Mouse (Mus musculus) kidney, embryonic 15.5 days (tissue): ENCODE measurements around the gene Nanos2. TPM values are rescaled to one million over a fixed set of nuclear protein-coding genes. Genes with fewer than 3 reads are reported as not detected.

Source experiments
- ATAC-seq: fragments of 200-750 bp; cut with Nextera tagmentation; replicated peaks from 2 replicates; pipeline ENCODE4 v1.8.0; 2017; ENCODE audit warnings: moderate TSS enrichment; ENCODE audit not compliant: low FRiP score
- H3K27ac ChIP-seq: fragments of 300-500 bp; sonication (generic); 2 replicates; pipeline ENCODE4 v1.5.1; 2015; ENCODE audit warnings: mild to moderate bottlenecking, inconsistent platforms
- H3K27me3 ChIP-seq: fragments of 300-500 bp; sonication (generic); 2 replicates; pipeline ENCODE4 v1.6.1; 2015; ENCODE audit warnings: inconsistent platforms
- H3K36me3 ChIP-seq: fragments of 300-500 bp; sonication (generic); 2 replicates; pipeline ENCODE4 v1.6.1; 2015; ENCODE audit warnings: inconsistent platforms
- H3K4me1 ChIP-seq: fragments of 300-500 bp; sonication (generic); 2 replicates; pipeline ENCODE4 v1.6.1; 2015; ENCODE audit warnings: inconsistent platforms
- H3K4me2 ChIP-seq: fragments of 300-500 bp; sonication (generic); 2 replicates; pipeline ENCODE4 v1.6.1; 2015; ENCODE audit warnings: moderate library complexity, mild to moderate bottlenecking, inconsistent platforms
- H3K4me3 ChIP-seq: fragments of 300-500 bp; sonication (generic); replicated peaks from 2 replicates; pipeline ENCODE4 v1.5.1; 2015; ENCODE audit warnings: mild to moderate bottlenecking, inconsistent platforms
- H3K9ac ChIP-seq: fragments of 300-500 bp; sonication (generic); 2 replicates; pipeline ENCODE4 v1.6.1; 2015; ENCODE audit warnings: mild to moderate bottlenecking, inconsistent platforms
- H3K9me3 ChIP-seq: fragments of 300-500 bp; sonication (generic); replicated peaks from 2 replicates; pipeline ENCODE4 v1.6.1; 2016; ENCODE audit warnings: inconsistent platforms
- WGBS: fragments of 180-500 bp; shearing (Covaris S2); methylation state at CpG from one replicate; pipeline ENCODE4 v1.1.7; 2015; ENCODE audit warnings: mixed read lengths; 5-methylcytosine and 5-hydroxymethylcytosine counted together
- polyA plus RNA-seq: library from polyadenylated mRNA; unstranded; fragments of >200 nt; fragmentation: Nextera tagmentation; extraction: Ambion mirVana; gene quantifications from 2 replicates; pipeline ENCODE4 v1.2.1, GENCODE M21; 2015

Nanos2 gene
- polyA plus RNA-seq, result not detected in 2 replicates

DNA sequence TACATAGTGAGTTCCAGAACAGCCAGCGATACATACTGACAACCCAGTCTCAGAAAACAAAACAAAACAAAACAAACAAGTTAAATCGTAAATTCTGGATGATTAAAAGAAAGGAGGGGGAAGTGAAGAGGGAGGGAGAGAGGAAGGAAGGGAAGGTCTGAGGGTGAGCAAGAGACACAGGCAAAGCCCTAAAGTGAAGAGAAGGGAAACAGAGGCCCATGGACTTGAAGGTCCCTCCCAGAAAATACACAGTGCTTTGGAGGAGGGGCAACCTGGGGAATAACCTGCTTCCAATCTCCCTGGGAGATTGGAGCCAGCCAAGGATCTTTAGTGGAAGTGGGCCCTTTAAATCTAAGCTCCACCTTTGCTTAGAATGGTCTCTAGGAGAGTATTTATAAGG, at the start of gene Nanos2:
TSS of gene Nanos2 (plus strand) at position 301 of the 400 bp plus-strand sequence.
- peaks cover 18% of the 10 kb centered on the region for H3K4me1 ChIP-seq
- no peak within 1 kb of the TSS for H3K27ac ChIP-seq
- no peak for ATAC-seq
- 42% methylated on average over 2 of the region's 2 CpGs for WGBS
- peaks cover 10% of the 10 kb centered on the region for H3K27me3 ChIP-seq
- no peaks in the 10 kb centered on the region for H3K9me3 ChIP-seq
- H3K4me2 ChIP-seq, result no peak within 1 kb of the TSS
- no peak within 1 kb of the TSS for H3K4me3 ChIP-seq
- H3K9ac ChIP-seq, result no peak within 1 kb of the TSS
- H3K36me3 ChIP-seq, result no peaks in the 10 kb centered on the region

DNA sequence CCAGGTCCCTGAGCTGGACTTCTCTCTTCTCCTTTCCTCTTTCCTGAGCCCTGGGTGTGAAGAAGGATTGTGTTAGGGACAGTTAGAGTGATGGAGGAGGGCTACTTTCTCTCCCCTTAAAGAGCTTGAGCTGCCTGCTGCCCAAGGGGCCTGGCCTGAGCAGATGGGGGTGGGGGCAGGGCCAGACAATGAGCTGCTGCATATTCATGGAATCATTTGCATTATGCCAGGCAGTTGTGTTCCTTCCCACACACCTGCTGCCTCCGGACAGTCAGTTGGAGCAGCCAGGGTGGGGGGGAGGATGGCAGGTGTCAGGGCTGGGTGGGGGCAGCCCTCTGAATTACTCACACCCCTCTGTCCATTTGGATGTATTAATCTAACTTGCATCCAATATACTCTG, 44.8 kb upstream of the Nanos2 start:
- Histone ChIP-seq H3K27me3 (peaks cover 7% of the 10 kb centered on the region; the same call in 1 of the 2 replicates), H3K4me1 (no peaks in the 10 kb centered on the region), H3K9ac (no peak overlapping the region), H3K27ac (no peak overlapping the region), H3K4me3 (no peak overlapping the region), H3K36me3 (no peaks in the 10 kb centered on the region), H3K9me3 (no peaks in the 10 kb centered on the region), H3K4me2 (no peak overlapping the region)
- ATAC-seq, result no peak
- WGBS, result 10% methylated on average over 1 of the region's 1 CpGs

DNA sequence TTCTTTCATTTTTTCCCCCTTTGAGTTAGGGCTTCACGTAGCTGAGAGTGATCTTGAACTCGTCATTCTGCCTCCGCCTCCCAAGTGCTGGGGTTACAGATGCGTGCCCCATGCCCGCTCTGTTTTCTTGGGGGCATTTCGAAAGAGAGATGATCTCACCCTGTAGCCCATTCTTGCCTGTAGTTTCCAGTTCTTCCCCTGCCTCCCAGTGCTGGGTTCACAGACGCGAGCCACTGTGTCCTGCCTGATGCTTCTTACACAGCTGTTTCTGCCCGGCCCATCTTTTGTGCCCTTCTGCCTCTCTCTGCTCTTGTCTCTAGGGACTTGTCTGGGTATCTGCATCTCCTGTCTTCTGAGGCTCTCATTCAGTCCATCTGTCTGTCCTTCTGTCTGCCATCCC, 44.4 kb upstream of the Nanos2 start:
- Histone ChIP-seq H3K27me3 (peaks cover 7% of the 10 kb centered on the region; the same call in 1 of the 2 replicates), H3K27ac (no peak overlapping the region), H3K4me2 (no peak overlapping the region), H3K9ac (no peak overlapping the region), H3K9me3 (no peaks in the 10 kb centered on the region), H3K4me3 (no peak overlapping the region), H3K4me1 (no peaks in the 10 kb centered on the region), H3K36me3 (no peaks in the 10 kb centered on the region)
- 56% methylated on average over 9 of the region's 9 CpGs for WGBS
- no peak for ATAC-seq

DNA sequence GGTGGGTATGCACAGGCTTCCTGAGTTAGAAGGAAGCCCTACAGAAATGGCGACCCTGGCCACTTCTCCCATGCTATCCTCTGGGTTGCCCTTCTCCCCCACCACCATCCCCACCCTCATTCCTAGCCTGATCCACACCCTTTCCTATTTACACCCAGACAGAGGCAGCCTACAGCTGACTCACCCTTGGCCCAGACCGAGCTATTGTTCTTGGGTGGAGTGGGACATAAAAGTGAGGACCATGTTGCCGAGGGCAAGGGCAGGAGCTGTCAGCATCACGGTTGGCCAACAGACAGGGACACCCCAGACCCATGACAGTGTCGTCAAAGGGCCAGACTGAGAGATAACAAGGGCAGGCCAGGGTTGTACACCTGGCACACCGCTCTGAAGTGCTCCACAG, 39.0 kb upstream of the Nanos2 start:
- H3K4me3 ChIP-seq, result no peak overlapping the region
- ATAC-seq, result no peak
- no peak overlapping the region for H3K4me2 ChIP-seq
- no peaks in the 10 kb centered on the region for H3K36me3 ChIP-seq
- H3K9me3 ChIP-seq, result no peaks in the 10 kb centered on the region
- H3K4me1 ChIP-seq, result no peaks in the 10 kb centered on the region; the same call in 1 of the 2 replicates
- H3K27ac ChIP-seq, result no peak overlapping the region
- H3K9ac ChIP-seq, result no peak overlapping the region
- H3K27me3 ChIP-seq, result peaks cover 15% of the 10 kb centered on the region
- 64% methylated on average over 6 of the region's 6 CpGs for WGBS

DNA sequence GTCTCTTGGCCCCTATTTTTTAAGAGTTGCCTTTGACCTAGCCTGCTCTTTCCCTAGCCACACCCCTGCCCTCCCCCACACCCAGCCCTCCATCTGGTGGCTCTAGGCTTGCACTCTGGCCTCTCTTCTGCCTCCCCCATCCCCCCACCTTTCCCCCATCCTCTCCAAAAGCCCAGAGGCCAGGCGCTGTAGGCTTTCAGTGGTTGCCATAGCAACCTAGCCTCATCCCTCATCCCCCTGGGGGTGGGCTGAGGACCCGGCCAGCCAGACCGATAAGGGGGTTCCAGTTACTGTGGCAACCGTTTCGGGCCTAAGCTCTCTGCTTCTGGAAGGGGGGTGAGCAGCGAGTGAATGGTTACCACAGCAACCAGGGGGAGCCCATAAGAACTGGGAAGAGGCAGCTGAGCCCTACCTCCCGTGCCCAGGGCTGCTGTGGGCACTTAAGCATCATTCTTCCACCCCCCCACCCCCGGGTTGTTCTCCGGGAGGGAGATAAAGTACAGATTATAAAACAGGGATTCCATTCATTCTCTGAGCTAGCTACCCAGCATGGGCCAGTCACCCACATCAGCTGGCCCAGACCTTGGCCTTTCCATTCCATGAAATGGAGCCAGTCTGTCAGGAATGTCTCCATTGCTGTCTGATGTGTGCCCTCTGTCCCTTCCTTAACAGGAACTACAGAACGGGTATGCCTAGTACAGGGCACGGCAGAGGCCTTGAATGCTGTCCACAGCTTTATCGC, 37.2 kb upstream of the Nanos2 start:
- 36% methylated on average over 12 of the region's 12 CpGs for WGBS
- no peaks in the 10 kb centered on the region; the same call in 1 of the 2 replicates for H3K4me1 ChIP-seq
- ATAC-seq, result no peak
- no peaks in the 10 kb centered on the region for H3K9me3 ChIP-seq
- H3K27me3 ChIP-seq, result peaks cover 21% of the 10 kb centered on the region
- no peak overlapping the region for H3K4me2 ChIP-seq
- no peak overlapping the region for H3K4me3 ChIP-seq
- no peaks in the 10 kb centered on the region for H3K36me3 ChIP-seq
- no peak overlapping the region for H3K9ac ChIP-seq
- H3K27ac ChIP-seq, result no peak overlapping the region

DNA sequence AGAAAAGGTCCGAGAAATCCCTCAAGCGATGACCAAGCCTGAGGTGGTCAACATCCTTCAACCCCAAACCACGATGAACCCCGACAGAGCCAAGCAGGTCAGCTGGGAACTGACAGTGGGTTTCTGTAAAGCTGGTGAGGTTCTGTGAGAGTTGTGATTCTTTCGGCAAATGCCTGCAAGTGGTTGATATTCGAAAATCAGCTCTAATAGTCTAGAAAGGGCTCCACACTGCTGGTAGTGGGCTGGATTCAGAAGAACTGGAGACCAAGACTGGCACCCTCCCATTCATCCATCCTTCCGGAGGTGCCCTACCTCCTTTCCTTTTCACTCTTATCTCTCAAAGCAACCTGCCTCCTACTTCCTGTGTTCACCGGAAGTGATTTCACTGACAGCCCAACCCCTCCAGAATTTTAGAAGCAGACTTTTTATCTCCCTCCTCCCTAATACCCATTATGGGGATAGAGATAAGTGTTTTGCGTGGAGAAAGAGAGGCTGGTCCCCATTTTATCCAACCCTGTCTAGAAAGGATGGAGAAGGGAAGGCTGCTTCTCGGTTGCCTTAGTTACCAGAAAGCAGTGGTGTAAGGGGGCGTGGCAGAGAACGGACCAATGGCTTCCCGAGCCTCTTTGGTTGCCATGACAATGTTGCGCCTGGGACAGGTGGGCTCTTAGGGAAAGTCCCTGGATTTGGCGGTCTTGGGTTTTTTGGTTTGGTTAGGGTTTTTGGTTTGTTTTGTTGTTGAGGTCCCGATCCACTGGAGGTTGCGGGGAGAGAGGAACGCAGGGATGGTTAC, 36.5 kb upstream of the Nanos2 start:
- Histone ChIP-seq H3K27ac (no peak overlapping the region), H3K4me1 (no peaks in the 10 kb centered on the region; the same call in 1 of the 2 replicates), H3K4me3 (no peak overlapping the region), H3K4me2 (no peak overlapping the region), H3K9ac (no peak overlapping the region), H3K27me3 (peaks cover 21% of the 10 kb centered on the region), H3K36me3 (no peaks in the 10 kb centered on the region), H3K9me3 (no peaks in the 10 kb centered on the region)
- 24% methylated on average over 18 of the region's 18 CpGs for WGBS
- ATAC-seq, result no peak

DNA sequence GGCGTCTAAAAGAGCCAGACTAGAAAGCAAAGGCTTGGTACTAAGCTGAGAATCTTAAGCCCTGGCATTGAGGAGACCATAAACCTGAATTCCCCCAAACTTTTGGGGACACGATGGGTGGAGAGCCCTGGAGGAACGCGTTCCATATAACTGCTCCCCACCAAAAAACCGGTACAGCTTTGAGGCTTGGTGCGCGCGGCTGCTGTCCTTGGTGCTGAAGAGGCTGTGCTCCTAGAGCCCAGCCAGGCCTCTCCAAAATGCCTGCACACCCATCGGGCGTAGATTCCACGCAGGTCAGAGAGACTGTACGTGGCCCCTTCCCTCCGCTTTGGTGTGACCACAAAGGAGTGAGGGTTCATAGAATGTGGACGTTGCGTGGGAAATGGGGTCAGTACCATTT, 35.8 kb upstream of the Nanos2 start:
- Histone ChIP-seq H3K4me2 (no peak overlapping the region), H3K36me3 (no peaks in the 10 kb centered on the region), H3K9ac (no peak overlapping the region), H3K27me3 (peaks cover 27% of the 10 kb centered on the region), H3K4me3 (no peak overlapping the region), H3K4me1 (no peaks in the 10 kb centered on the region; the same call in 1 of the 2 replicates), H3K27ac (no peak overlapping the region), H3K9me3 (no peaks in the 10 kb centered on the region)
- no peak for ATAC-seq
- 18% methylated on average over 15 of the region's 15 CpGs for WGBS

DNA sequence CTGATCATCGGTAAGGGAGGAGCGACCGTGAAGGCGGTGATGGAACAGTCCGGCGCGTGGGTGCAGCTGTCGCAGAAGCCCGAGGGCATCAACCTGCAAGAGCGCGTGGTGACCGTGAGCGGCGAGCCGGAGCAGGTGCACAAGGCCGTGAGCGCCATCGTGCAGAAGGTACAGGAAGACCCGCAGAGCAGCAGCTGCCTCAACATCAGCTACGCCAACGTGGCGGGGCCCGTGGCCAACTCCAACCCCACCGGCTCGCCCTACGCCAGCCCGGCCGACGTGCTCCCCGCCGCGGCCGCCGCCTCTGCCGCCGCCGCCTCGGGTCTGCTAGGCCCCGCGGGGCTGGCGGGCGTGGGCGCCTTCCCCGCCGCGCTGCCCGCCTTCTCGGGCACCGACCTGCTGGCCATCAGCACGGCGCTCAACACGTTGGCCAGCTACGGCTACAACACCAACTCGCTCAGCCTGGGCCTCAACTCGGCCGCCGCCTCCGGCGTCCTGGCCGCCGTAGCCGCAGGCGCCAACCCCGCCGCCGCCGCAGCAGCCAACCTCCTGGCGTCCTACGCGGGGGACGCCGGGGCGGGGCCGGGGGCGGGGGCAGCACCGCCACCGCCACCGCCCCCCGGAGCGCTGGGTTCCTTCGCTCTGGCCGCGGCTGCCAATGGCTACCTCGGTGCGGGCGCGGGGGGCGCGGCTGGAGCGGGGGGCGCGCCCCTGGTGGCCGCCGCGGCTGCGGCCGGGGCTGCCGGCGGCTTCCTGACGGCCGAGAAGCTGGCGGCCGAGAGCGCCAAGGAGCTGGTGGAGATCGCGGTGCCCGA, 29.4 kb upstream of the Nanos2 start:
- peaks cover 74% of the 10 kb centered on the region for H3K27me3 ChIP-seq
- peak overlapping the region; percentile 99 for H3K4me2 ChIP-seq
- H3K27ac ChIP-seq, result no peak overlapping the region
- peak overlapping the region; percentile 58 for H3K9ac ChIP-seq
- peaks cover 28% of the 10 kb centered on the region for H3K4me1 ChIP-seq
- no peaks in the 10 kb centered on the region for H3K9me3 ChIP-seq
- peak overlapping the region; percentile 66 for H3K4me3 ChIP-seq
- WGBS, result 1% methylated on average over 102 of the region's 107 CpGs
- ATAC-seq, result peak; percentile 90
- H3K36me3 ChIP-seq, result no peaks in the 10 kb centered on the region

DNA sequence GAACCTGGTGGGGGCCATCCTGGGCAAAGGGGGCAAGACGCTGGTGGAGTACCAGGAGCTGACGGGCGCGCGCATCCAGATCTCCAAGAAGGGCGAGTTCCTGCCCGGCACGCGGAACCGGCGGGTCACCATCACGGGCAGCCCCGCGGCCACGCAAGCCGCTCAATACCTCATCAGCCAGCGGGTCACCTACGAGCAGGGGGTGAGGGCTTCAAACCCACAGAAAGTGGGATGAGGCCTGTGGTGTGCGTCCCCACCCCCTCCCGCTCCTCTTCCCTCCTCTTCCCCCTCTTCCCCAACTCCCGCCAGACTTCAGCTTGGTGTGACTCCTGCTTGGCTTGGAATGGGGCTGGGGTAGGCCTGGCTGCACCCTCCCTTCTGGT, 28.8 kb upstream of the Nanos2 start:
- Histone ChIP-seq H3K36me3 (no peaks in the 10 kb centered on the region), H3K4me2 (peak overlapping the region; percentile 99), H3K9ac (peak overlapping the region; percentile 58), H3K9me3 (no peaks in the 10 kb centered on the region), H3K4me1 (peaks cover 33% of the 10 kb centered on the region), H3K4me3 (peak overlapping the region; percentile 66), H3K27me3 (peaks cover 80% of the 10 kb centered on the region), H3K27ac (no peak overlapping the region)
- ATAC-seq, result peak; percentile 29
- WGBS, result 2% methylated on average over 21 of the region's 21 CpGs

DNA sequence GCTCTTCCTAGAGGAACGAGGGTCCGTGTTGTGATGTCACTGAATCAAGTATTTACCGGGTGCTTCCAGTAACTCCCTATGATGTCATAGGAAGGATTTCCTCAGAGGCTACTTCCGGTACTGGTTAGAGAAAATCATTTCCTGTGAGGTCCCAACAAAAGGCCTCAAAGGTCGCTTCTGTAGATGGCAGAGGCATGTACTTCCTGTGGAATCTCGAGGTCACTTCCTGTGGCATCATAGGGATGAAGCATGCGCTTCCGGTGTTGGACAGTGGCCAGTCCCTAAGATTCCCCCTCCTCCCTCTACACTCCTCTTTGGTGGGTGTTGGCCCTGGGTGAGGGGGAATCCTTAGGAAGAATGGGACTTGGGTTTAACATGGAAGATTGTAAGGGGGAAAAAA, 27.8 kb upstream of the Nanos2 start:
- H3K27ac ChIP-seq, result no peak overlapping the region
- H3K9me3 ChIP-seq, result no peaks in the 10 kb centered on the region
- no peak overlapping the region for H3K4me3 ChIP-seq
- H3K9ac ChIP-seq, result no peak overlapping the region
- ATAC-seq, result no peak
- WGBS, result 57% methylated on average over 8 of the region's 8 CpGs
- no peak overlapping the region for H3K4me2 ChIP-seq
- H3K27me3 ChIP-seq, result peaks cover 89% of the 10 kb centered on the region
- no peaks in the 10 kb centered on the region for H3K36me3 ChIP-seq
- peaks cover 41% of the 10 kb centered on the region for H3K4me1 ChIP-seq

DNA sequence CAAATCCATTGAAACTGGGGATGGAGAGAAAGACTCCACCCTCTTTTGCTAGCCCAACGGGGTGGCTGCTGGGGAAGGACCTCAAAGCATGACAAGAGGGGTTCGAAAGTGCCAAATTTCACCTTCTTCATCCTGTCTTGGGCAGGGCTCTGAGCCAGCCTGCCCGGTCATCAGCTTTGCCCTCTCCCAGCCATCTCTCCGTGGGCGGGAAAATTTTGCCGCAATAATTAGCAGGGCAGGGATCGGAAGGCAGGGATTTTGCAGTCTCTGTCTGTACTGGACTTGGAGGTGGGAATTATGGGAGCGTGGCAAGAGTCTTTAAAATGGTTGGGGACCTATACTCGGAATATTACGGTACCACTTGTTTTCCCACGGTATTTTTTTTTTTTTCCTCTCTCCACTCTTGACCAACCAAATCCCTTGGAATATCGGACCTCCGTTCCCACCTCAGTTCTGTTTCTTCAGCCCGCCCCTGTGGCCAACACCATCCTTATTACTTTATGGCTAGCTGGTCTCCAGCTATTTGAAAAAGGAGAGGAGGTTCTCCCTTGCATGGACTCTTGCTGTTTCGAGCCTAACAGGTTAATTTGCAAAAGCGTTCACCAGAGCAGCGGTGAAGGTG, 24.9 kb upstream of the Nanos2 start:
- ATAC-seq, result no peak
- Histone ChIP-seq H3K9ac (no peak overlapping the region), H3K4me3 (peak overlapping the region; percentile 29), H3K9me3 (no peaks in the 10 kb centered on the region), H3K27me3 (peaks cover 96% of the 10 kb centered on the region), H3K4me1 (peaks cover 38% of the 10 kb centered on the region), H3K4me2 (peak overlapping the region; percentile 55), H3K36me3 (no peaks in the 10 kb centered on the region), H3K27ac (no peak overlapping the region)
- 3% methylated on average over 17 of the region's 17 CpGs for WGBS
